Mouse (Mus musculus) intestine, embryonic 14.5 days (tissue): ENCODE results near the gene Kcnc2. TPM values are rescaled to one million over a fixed set of nuclear protein-coding genes. Genes with fewer than 3 reads are reported as not detected.

ENCODE experiments used
- ATAC-seq: fragments of 200-750 bp; cut with Nextera tagmentation; replicated peaks from 2 replicates; pipeline ENCODE4 v1.8.0; 2017; ENCODE audit warnings: low read depth, moderate number of reproducible peaks, moderate TSS enrichment, moderate library complexity; ENCODE audit not compliant: low FRiP score, low TSS enrichment
- DNase-seq: peaks from one replicate; pipeline ENCODE4 v3.0.0-alpha.2; 2018; ENCODE audit warnings: low spot score
- H3K27ac ChIP-seq: fragments of 300-500 bp; sonication (generic); 2 replicates; pipeline ENCODE4 v1.5.1; 2014; ENCODE audit warnings: low read depth, mild to moderate bottlenecking, control low read depth
- H3K27me3 ChIP-seq: fragments of 300-500 bp; sonication (generic); replicated peaks from 2 replicates; pipeline ENCODE4 v1.6.1; 2014; ENCODE audit warnings: low read length, control low read depth; ENCODE audit not compliant: control insufficient read depth, insufficient read depth
- H3K36me3 ChIP-seq: fragments of 300-500 bp; sonication (generic); 2 replicates; pipeline ENCODE4 v1.6.1; 2014; ENCODE audit warnings: low read length, control low read depth; ENCODE audit not compliant: control insufficient read depth, insufficient read depth
- H3K4me1 ChIP-seq: fragments of 300-500 bp; sonication (generic); replicated peaks from 2 replicates; pipeline ENCODE4 v1.6.1; 2014; ENCODE audit warnings: low read length, control low read depth, mixed read lengths; ENCODE audit not compliant: control insufficient read depth, insufficient read depth
- H3K4me2 ChIP-seq: fragments of 300-500 bp; sonication (generic); 2 replicates; pipeline ENCODE4 v1.6.1; 2014; ENCODE audit warnings: low read length
- H3K4me3 ChIP-seq: fragments of 300-500 bp; sonication (generic); 2 replicates; pipeline ENCODE4 v1.5.1; 2014; ENCODE audit warnings: low read depth, low read length, control low read depth, mixed read lengths
- H3K9ac ChIP-seq: fragments of 300-500 bp; sonication (generic); 2 replicates; pipeline ENCODE4 v1.6.1; 2014; ENCODE audit warnings: mild to moderate bottlenecking, low read length
- H3K9me3 ChIP-seq: fragments of 300-500 bp; sonication (generic); 2 replicates; pipeline ENCODE4 v1.6.1; 2016; ENCODE audit warnings: low read length, control low read depth; ENCODE audit not compliant: control insufficient read depth
- WGBS: fragments of 180-500 bp; shearing (Covaris S2); extraction: QIAGEN DNeasy Blood & Tissue Kit; methylation state at CpG from one replicate; pipeline ENCODE4 v1.1.7; 2014; 5-methylcytosine and 5-hydroxymethylcytosine counted together
- polyA plus RNA-seq: library from polyadenylated mRNA; unstranded; fragments of >200 nt; fragmentation: Nextera tagmentation; extraction: Ambion mirVana; gene quantifications from 2 replicates; pipeline ENCODE4 v1.2.1, GENCODE M21; 2014

Gene Kcnc2
- polyA plus RNA-seq, 1 experiment from 2014 or later: 0.89 TPM

DNA sequence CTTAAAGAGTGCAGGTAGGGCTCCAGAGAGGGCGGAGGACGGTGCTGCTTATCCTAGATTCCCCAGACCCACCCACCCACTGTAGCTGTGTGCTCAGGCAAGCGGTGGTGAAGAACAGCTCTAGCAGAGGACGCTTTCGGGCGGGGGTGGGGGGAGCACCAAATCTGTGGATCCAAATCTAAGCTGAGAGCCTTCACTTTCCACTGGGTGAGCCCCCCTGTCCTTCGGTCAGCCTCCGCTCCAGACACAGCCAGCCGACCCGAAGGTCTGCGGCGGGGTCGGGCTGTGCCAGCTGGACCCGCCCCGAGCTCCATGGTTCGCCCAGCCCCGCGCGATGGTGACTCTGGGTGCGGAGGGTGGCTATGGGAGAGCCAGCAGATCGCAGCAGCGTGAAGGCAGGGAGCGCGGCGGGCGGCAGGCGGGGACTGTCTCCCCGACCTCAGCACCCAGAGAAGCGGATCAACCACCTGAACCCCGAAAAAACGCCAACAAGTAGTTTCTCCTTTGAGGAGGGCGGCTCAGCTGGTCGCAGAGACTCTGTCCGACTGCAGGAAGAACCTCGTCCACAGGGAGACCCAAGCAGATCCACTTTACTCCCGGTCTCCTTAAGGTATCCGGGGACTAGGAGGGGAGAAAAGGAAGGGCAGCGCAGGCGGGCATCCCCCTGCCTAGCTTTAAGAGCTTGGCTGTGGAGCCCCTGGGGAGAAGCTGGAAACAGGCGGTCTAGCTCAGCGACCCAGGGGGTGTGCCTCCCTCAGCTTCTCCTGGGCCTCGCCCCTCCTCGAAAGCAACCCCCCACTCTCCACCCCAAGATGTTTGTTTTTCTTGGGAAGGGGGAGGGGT is 761 bp upstream of the Kcnc2 start:
- peak overlapping the region; percentile 48 for H3K4me3 ChIP-seq
- no peak overlapping the region for H3K27ac ChIP-seq
- DNase-seq (peak; percentile 69), ATAC-seq (peak; percentile 61)
- under 1% methylated on average over 39 of the region's 43 CpGs for WGBS
- H3K9me3 ChIP-seq: no peaks in the 10 kb centered on the region
- H3K4me2 ChIP-seq: peak overlapping the region; percentile 93
- H3K36me3 ChIP-seq: no peaks in the 10 kb centered on the region
- H3K27me3 ChIP-seq: peaks cover 55% of the 10 kb centered on the region
- H3K9ac ChIP-seq: peak overlapping the region; percentile 43
- H3K4me1 ChIP-seq: peaks cover 7% of the 10 kb centered on the region; the same call in 1 of the 2 replicates

DNA sequence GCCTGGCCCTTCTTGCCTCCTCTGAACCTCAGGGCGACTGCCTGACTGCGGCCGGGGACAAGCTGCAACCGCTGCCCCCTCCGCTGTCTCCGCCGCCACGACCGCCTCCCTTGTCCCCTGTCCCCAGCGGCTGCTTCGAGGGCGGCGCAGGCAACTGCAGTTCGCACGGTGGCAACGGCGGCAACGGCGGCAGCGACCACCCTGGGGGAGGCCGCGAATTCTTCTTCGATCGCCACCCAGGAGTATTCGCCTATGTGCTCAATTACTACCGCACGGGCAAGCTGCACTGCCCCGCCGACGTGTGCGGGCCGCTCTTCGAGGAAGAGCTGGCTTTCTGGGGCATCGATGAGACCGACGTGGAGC is 863 bp downstream of the Kcnc2 start:
- Histone ChIP-seq H3K27ac (no peak overlapping the region), H3K9ac (0 out of 2 replicates have a peak overlapping the region, but pooled peaks have one; percentile 7), H3K9me3 (no peaks in the 10 kb centered on the region), H3K27me3 (peaks cover 55% of the 10 kb centered on the region), H3K4me2 (peak overlapping the region; percentile 93), H3K36me3 (no peaks in the 10 kb centered on the region), H3K4me3 (peak overlapping the region; percentile 36), H3K4me1 (peaks cover 7% of the 10 kb centered on the region; the same call in 1 of the 2 replicates)
- DNase-seq: peak; percentile 59
- ATAC-seq: no peak
- WGBS: 2% methylated on average over 36 of the region's 36 CpGs

GRCm38 (mm10) chr10:112272171-112272570 is 1.2 kb downstream of the Kcnc2 start:
- Histone ChIP-seq H3K36me3 (no peaks in the 10 kb centered on the region), H3K4me1 (peaks cover 7% of the 10 kb centered on the region; the same call in 1 of the 2 replicates), H3K9me3 (no peaks in the 10 kb centered on the region), H3K4me2 (peak overlapping the region; percentile 93), H3K27ac (no peak overlapping the region), H3K4me3 (peak overlapping the region; percentile 36), H3K27me3 (peaks cover 54% of the 10 kb centered on the region), H3K9ac (no peak overlapping the region)
- no peak for ATAC-seq
- 11% methylated on average over 14 of the region's 14 CpGs for WGBS
- no peak for DNase-seq

DNA sequence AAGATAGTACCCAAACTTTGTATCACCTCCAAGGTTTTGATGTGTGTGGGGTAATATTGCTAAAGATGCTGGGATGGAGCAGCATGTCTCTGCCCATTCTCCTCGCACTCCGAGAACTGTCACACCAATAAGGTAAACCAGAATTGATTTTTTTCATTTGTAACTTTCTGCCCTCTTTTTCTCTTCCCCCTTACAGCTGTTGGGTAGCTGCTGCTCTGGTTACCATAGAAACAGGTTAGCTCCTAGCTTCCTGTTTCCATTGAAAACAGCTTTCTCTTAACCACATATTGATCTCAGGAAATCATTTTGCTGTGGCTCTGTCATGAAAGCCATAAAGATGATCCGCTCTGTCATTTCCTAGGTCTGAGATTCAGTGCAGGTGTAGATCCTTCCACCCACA is 7.1 kb downstream of the Kcnc2 start:
- no peaks in the 10 kb centered on the region for H3K4me1 ChIP-seq
- no peak for DNase-seq
- no peak overlapping the region for H3K4me2 ChIP-seq
- no peak overlapping the region for H3K9ac ChIP-seq
- no peak for ATAC-seq
- H3K36me3 ChIP-seq: no peaks in the 10 kb centered on the region
- H3K4me3 ChIP-seq: no peak overlapping the region
- no peaks in the 10 kb centered on the region for H3K9me3 ChIP-seq
- 81% methylated on average over 3 of the region's 3 CpGs for WGBS
- peaks cover 11% of the 10 kb centered on the region for H3K27me3 ChIP-seq
- no peak overlapping the region for H3K27ac ChIP-seq

DNA sequence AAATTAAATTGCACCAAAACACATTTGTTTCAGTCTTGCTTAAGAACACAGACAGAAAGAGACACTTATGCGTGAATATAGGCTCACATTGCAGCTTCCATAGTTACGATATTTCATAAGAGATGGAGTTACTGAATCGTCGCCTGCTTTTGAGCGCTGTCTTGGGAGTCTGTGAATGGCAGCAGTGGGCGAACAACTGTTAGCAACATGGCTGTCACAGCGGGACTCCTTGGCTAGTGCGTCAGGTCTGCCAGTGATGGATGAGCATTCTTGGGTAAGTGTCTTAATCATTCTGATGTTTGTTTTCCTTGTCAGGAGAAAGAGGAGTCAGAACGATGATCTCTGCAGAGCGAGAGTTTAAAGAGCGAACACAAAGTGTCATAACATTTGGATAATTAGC is 44.2 kb downstream of the Kcnc2 start:
- H3K27me3 ChIP-seq: no peaks in the 10 kb centered on the region
- ATAC-seq (no peak), DNase-seq (no peak)
- H3K27ac ChIP-seq: no peak overlapping the region
- no peak overlapping the region for H3K9ac ChIP-seq
- H3K4me1 ChIP-seq: no peaks in the 10 kb centered on the region
- H3K4me2 ChIP-seq: peak overlapping the region; percentile 23; the same call in 1 of the 2 replicates
- H3K36me3 ChIP-seq: no peaks in the 10 kb centered on the region
- 27% methylated on average over 11 of the region's 11 CpGs for WGBS
- no peaks in the 10 kb centered on the region for H3K9me3 ChIP-seq
- H3K4me3 ChIP-seq: no peak overlapping the region

DNA sequence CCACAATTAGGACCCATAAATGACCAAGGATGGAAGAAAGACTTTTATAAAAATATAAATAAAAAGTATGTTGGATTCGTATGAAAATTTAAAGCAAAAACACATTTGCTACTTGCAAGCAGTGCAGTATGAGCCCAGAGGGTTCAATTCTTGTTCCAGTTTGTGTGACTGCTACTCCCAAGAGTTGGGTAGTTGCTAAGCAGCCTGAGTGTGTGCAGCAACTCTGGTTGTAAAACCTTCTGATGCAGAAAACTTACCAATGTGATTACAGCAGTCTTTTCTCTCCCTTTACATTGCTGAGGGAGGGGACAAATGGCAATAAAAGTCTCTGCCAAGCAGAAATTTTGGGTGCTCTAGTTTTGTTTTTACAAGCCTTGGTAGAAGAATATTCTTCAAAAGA is 46.9 kb downstream of the Kcnc2 start:
- WGBS: 75% methylated on average over 1 of the region's 1 CpGs
- ATAC-seq (no peak), DNase-seq (no peak)
- no peak overlapping the region for H3K4me2 ChIP-seq
- H3K9ac ChIP-seq: no peak overlapping the region
- no peak overlapping the region for H3K4me3 ChIP-seq
- H3K36me3 ChIP-seq: no peaks in the 10 kb centered on the region
- no peaks in the 10 kb centered on the region for H3K27me3 ChIP-seq
- no peak overlapping the region for H3K27ac ChIP-seq
- no peaks in the 10 kb centered on the region for H3K9me3 ChIP-seq
- H3K4me1 ChIP-seq: no peaks in the 10 kb centered on the region

DNA sequence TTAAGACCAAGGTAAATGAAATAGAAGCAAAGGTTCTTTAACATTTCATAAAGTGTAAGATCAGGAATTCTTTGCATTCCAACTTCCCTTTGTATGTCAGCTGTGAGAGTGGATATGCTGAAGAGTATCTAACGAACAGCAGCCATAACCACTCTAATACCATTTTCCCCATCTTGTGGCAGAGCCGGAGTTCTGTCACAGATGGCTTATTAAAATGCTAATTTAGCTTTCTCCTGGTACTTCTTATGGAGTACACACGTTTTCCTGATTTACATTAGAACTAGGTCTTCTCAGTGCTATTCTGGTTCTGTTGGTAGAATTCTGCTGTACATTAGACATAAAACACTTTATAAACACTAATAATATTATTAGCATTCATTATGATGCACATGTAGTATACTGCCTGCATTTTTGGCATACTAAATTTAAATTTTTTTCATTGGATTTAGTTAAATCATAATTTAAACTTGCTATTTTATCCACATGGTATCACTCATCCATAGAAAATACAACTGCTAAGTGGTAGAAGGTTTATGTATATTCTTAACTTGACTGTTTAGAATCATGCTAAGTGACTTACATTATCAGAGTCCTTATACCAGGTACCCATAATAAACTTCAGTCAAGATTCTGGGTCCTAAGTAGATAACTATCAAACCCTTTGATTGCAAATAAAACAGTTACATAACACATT is 86.9 kb downstream of the Kcnc2 start:
- WGBS: 75% methylated on average over 3 of the region's 3 CpGs
- no peaks in the 10 kb centered on the region for H3K36me3 ChIP-seq
- ATAC-seq (no peak), DNase-seq (no peak)
- no peaks in the 10 kb centered on the region for H3K4me1 ChIP-seq
- no peak overlapping the region for H3K9ac ChIP-seq
- H3K4me3 ChIP-seq: no peak overlapping the region
- H3K4me2 ChIP-seq: no peak overlapping the region
- H3K27ac ChIP-seq: no peak overlapping the region
- no peaks in the 10 kb centered on the region for H3K9me3 ChIP-seq
- no peaks in the 10 kb centered on the region for H3K27me3 ChIP-seq

DNA sequence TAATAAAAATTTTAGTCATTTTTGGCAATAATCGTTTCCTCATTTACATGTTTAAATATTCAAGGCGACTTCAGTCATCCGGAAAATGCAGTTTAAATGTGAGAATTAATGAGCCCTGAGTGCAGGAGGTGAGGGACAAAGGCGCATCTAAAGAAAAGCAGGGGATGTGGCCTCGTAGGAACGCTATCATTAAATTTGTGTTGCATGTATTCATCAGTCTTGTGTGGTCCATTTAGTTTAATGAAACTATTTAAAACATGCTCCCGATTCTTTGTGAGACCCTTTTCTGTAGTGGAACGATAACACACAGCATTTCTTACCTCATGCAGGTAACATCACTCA is 87.4 kb downstream of the Kcnc2 start:
- no peak overlapping the region for H3K4me3 ChIP-seq
- H3K9me3 ChIP-seq: no peaks in the 10 kb centered on the region
- H3K36me3 ChIP-seq: no peaks in the 10 kb centered on the region
- H3K27ac ChIP-seq: no peak overlapping the region
- H3K27me3 ChIP-seq: no peaks in the 10 kb centered on the region
- H3K9ac ChIP-seq: no peak overlapping the region
- WGBS: 84% methylated on average over 8 of the region's 8 CpGs
- no peak for DNase-seq
- ATAC-seq: no peak
- H3K4me2 ChIP-seq: no peak overlapping the region
- no peaks in the 10 kb centered on the region for H3K4me1 ChIP-seq
